Mouse (Mus musculus) heart, postnatal 0 days (tissue): ENCODE data around the gene Egfl8. TPM values are rescaled to one million over a fixed set of nuclear protein-coding genes. Genes with fewer than 3 reads are reported as not detected.

Experiments used
- ATAC-seq: fragments of 200-750 bp; cut with Nextera tagmentation; 2 replicates; pipeline ENCODE4 v1.8.0; 2017; ENCODE audit warnings: low read depth, moderate number of reproducible peaks, moderate library complexity; ENCODE audit not compliant: insufficient read depth
- DNase-seq: peaks from one replicate; pipeline ENCODE4 v3.0.0-alpha.2; 2016; ENCODE audit warnings: low spot score
- H3K27ac ChIP-seq: fragments of 300-500 bp; sonication (generic); 2 replicates; pipeline ENCODE4 v1.5.1; 2014; ENCODE audit warnings: low read depth, mild to moderate bottlenecking
- H3K27me3 ChIP-seq: fragments of 300-500 bp; sonication (generic); 2 replicates; pipeline ENCODE4 v1.6.1; 2014; ENCODE audit warnings: low read length, mixed read lengths; ENCODE audit not compliant: control insufficient read depth, insufficient read depth
- H3K36me3 ChIP-seq: fragments of 300-500 bp; sonication (generic); replicated peaks from 2 replicates; pipeline ENCODE4 v1.6.1; 2014; ENCODE audit warnings: low read length, mixed read lengths; ENCODE audit not compliant: control insufficient read depth, insufficient read depth
- H3K4me1 ChIP-seq: fragments of 300-500 bp; sonication (generic); 2 replicates; pipeline ENCODE4 v1.6.1; 2014; ENCODE audit warnings: antibody characterized with exemption; ENCODE audit not compliant: control insufficient read depth, insufficient read depth
- H3K4me2 ChIP-seq: fragments of 300-500 bp; sonication (generic); 2 replicates; pipeline ENCODE4 v1.6.1; 2014; ENCODE audit warnings: low read depth, mild to moderate bottlenecking, low read length, moderate library complexity
- H3K4me3 ChIP-seq: fragments of 300-500 bp; sonication (generic); 2 replicates; pipeline ENCODE4 v1.5.1; 2014; ENCODE audit warnings: low read depth, low read length
- H3K9ac ChIP-seq: fragments of 300-500 bp; sonication (generic); replicated peaks from 2 replicates; pipeline ENCODE4 v1.6.1; 2014; ENCODE audit warnings: low read depth, low read length, mixed read lengths
- H3K9me3 ChIP-seq: fragments of 300-500 bp; sonication (generic); replicated peaks from 2 replicates; pipeline ENCODE4 v1.6.1; 2016; ENCODE audit warnings: low read length; ENCODE audit not compliant: control insufficient read depth
- CTCF ChIP-seq: IDR thresholded peaks from 2 replicates; pipeline ENCODE4 v1.5.1; 2016; ENCODE audit warnings: antibody characterized with exemption, control low read depth, low read depth
- EP300 ChIP-seq: IDR thresholded peaks from 2 replicates; pipeline ENCODE4 v1.6.1; 2016; ENCODE audit warnings: antibody characterized with exemption, low read depth
- WGBS: fragments of 180-500 bp; shearing (Covaris S2); extraction: QIAGEN DNeasy Blood & Tissue Kit; methylation state at CpG from one replicate; pipeline ENCODE4 v1.1.7; 2014; 5-methylcytosine and 5-hydroxymethylcytosine counted together
- polyA plus RNA-seq: library from polyadenylated mRNA; unstranded; fragments of >200 nt; fragmentation: Nextera tagmentation; extraction: Ambion mirVana; gene quantifications from 2 replicates; pipeline ENCODE4 v1.2.1, GENCODE M21; 2015
- total RNA-seq: library from RNA; depleted of rRNA; stranded (reverse); fragments of >200 nt; gene quantifications from 2 replicates; pipeline ENCODE4 v1.2.3, GENCODE M21; 2014; ENCODE audit warnings: low replicate concordance

Gene Egfl8
- total and polyA plus RNA-seq, 2 experiments from 2014 or later = 0.15 to 0.97 TPM

DNA sequence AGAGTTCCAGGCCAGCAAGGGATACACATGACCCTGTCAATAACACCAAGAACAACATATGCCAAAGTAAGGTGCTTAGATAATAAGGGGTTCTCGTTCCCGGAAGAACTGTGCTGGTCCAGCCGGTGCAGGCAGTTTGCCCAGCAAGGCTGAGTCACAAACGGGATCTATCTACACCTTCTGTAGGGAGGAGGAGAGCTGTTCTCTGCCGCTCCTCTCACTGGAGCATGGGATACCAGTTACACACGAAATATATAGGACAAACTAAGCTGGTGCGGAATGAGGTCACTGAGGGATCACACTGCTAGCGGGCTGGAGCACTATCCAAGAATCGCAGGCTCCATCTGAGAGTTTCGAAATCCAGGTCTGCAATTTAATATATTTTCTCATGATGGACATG is 28.2 kb upstream of the Egfl8 start:
- TF ChIP-seq CTCF (no peak), EP300 (no peak)
- no peak overlapping the region for H3K9ac ChIP-seq
- H3K36me3 ChIP-seq = no peaks in the 10 kb centered on the region
- WGBS = 63% methylated on average over 10 of the region's 10 CpGs
- ATAC-seq (no peak), DNase-seq (no peak)
- H3K4me1 ChIP-seq = peaks cover 21% of the 10 kb centered on the region
- no peaks in the 10 kb centered on the region for H3K27me3 ChIP-seq
- H3K9me3 ChIP-seq = no peaks in the 10 kb centered on the region
- H3K4me3 ChIP-seq = no peak overlapping the region
- H3K27ac ChIP-seq = no peak overlapping the region
- H3K4me2 ChIP-seq = no peak overlapping the region

DNA sequence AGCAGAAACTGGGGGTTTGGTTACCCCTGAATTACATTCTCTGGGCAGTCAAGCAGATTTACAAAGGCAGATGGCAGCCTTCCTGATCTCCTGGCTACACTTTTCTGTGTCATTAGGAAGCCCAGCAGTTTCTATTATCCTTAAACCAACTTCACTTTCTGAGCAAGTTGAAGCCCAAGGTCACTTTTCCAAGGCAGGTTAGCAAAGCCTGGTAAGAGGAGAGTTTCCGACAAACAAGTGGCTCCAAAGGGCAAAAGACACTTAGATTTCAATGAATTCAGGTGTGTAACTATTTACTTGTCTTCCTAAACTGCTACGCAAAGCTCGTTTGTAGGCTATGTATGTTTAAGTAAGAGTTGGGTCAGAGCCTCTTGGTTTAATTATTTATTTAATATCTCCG is 27.6 kb upstream of the Egfl8 start:
- H3K9me3 ChIP-seq = no peaks in the 10 kb centered on the region
- no peak overlapping the region for H3K4me3 ChIP-seq
- H3K27me3 ChIP-seq = no peaks in the 10 kb centered on the region
- DNase-seq = no peak
- H3K9ac ChIP-seq = no peak overlapping the region
- no peaks in the 10 kb centered on the region for H3K36me3 ChIP-seq
- peaks cover 21% of the 10 kb centered on the region for H3K4me1 ChIP-seq
- ATAC-seq = no peak
- 81% methylated on average over 4 of the region's 4 CpGs for whole genome bisulfite sequencing
- no peak overlapping the region for H3K4me2 ChIP-seq
- TF ChIP-seq CTCF = no peak
- no peak for TF ChIP-seq EP300
- H3K27ac ChIP-seq = no peak overlapping the region

DNA sequence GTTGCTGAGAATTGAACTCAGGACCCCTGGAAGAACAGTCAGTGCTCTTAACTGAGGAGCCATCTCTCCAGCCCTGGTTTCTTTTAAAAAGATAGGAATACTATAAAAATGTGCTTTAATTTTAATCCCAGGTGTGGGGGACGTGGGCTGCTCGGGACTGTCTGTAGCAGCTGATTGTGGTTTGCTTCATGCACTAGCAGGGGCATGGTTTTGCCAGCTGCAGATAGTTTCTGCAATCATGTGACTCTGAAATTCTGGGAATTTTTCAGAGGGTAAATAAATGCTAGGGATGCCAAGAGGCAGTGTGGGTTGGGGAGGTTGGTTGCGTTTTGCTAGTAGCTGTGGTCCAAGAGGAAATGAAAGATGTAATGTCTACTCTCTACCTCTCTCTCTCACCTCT is 26.2 kb upstream of the Egfl8 start:
- Histone ChIP-seq H3K9ac (no peak overlapping the region), H3K36me3 (no peaks in the 10 kb centered on the region), H3K27me3 (no peaks in the 10 kb centered on the region), H3K9me3 (no peaks in the 10 kb centered on the region), H3K4me1 (peaks cover 14% of the 10 kb centered on the region), H3K4me2 (no peak overlapping the region), H3K27ac (peak overlapping the region; percentile 80; the same call in 1 of the 2 replicates), H3K4me3 (no peak overlapping the region)
- no peak for DNase-seq
- no peak for ATAC-seq
- TF ChIP-seq EP300 (no peak), CTCF (no peak)
- 73% methylated on average over 3 of the region's 3 CpGs for WGBS

DNA sequence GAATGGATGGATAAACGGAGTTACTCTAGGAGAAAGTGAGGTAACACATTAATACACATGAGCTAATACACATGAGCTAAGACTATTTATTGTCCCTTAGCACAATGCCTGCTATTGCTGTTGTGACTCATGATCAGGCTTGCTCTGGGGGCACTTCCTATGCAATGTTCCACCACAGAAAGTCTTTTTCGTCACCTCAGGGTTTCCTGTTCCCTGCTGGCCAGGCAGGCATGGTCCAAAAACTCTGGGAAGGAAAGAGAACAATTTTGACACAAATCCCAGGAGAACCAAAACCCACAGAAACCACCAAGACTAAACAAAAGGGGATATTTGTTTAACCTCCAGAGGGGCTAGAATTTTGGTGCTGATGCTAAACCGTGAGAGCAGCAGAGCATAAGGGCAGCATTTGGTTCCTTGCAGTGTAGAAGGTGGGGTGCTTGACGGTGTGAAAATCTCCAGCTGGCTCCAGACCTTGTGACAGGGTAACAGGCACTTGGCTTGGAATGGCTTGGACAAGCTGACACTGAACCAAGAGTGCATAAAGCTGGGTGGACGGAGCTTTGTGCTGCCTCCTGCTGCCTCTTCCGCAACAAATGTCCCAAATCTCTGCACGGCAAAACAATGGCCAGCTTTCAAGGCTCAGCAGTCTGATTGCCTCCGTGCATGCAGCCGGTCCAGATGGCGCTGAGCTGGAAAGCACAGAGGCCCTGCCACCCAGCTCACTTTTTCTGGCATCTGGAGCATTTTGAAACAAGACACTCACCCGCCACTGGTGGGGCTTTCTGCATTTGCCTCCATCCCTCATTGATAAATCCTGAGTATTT is 25.2 kb upstream of the Egfl8 start:
- no peak overlapping the region for H3K4me2 ChIP-seq
- no peaks in the 10 kb centered on the region for H3K9me3 ChIP-seq
- 14% methylated on average over 11 of the region's 11 CpGs for WGBS
- peak; percentile 74 for DNase-seq
- peak; percentile 34 for TF ChIP-seq CTCF
- TF ChIP-seq EP300 = no peak
- H3K36me3 ChIP-seq = no peaks in the 10 kb centered on the region
- peak; percentile 47 for ATAC-seq
- no peak overlapping the region for H3K9ac ChIP-seq
- no peaks in the 10 kb centered on the region for H3K27me3 ChIP-seq
- H3K27ac ChIP-seq = peak overlapping the region; percentile 80
- H3K4me3 ChIP-seq = no peak overlapping the region
- peaks cover 8% of the 10 kb centered on the region for H3K4me1 ChIP-seq

DNA sequence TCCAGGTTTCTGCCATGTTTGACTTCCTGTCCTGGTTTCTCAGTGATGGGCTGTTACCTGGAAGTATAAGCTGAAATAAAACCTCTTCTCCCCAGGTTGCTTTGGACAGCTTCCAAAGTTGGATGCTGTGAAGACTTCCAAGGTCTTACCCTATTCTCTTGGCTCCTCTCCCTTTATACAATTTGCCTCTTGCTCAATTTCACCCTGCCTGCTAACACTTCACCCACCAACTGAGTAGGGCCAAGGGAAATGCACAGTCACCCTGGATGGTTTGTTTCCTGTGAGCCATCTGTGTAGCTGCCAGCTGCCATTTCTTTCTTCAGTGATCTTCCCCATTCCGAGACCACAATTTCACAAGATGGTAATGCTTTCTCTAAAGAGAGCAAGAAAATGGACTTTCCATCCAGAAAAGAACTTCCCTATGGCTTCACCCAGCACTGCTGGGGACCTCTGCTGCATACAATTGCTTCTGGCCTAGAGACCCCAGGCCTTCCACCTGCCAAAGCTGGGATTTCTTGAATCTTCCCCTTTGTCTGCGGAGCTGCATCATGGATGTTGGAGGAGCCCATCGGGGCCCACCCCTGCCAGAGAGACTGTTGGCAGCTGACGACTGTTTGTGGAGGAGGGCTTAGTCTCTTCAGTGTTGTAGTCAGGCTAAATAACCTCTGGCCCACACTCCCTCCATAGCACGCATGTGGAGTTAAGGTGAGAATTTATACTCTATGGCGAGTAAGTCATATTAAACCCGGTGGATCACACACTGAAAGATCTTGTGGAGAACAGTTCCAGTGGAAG is 23.9 kb upstream of the Egfl8 start:
- no peak for TF ChIP-seq CTCF
- TF ChIP-seq EP300 = no peak
- H3K4me1 ChIP-seq = no peaks in the 10 kb centered on the region; the same call in 1 of the 2 replicates
- H3K4me3 ChIP-seq = no peak overlapping the region
- no peak overlapping the region for H3K4me2 ChIP-seq
- WGBS = 71% methylated on average over 7 of the region's 7 CpGs
- ATAC-seq (no peak), DNase-seq (no peak)
- no peaks in the 10 kb centered on the region for H3K27me3 ChIP-seq
- no peaks in the 10 kb centered on the region for H3K9me3 ChIP-seq
- H3K9ac ChIP-seq = no peak overlapping the region
- peak overlapping the region; percentile 80 for H3K27ac ChIP-seq
- H3K36me3 ChIP-seq = no peaks in the 10 kb centered on the region
